Mouse (Mus musculus) neural tube, embryonic 12.5 days (tissue): ENCODE data around the gene Rusc1. TPM values are rescaled to one million over a fixed set of nuclear protein-coding genes. Genes with fewer than 3 reads are reported as not detected.

Source experiments
- ATAC-seq: fragments of 200-750 bp; cut with Nextera tagmentation; 2 replicates; pipeline ENCODE4 v1.8.0; 2017; ENCODE audit warnings: low read depth, mild to moderate bottlenecking, moderate TSS enrichment, moderate library complexity; ENCODE audit not compliant: low FRiP score
- H3K27ac ChIP-seq: fragments of 300-500 bp; sonication (generic); 2 replicates; pipeline ENCODE4 v1.5.1; 2016
- H3K27me3 ChIP-seq: fragments of 300-500 bp; sonication (generic); replicated peaks from 2 replicates; pipeline ENCODE4 v1.6.1; 2016; ENCODE audit warnings: mild to moderate bottlenecking
- H3K36me3 ChIP-seq: fragments of 300-500 bp; sonication (generic); 2 replicates; pipeline ENCODE4 v1.6.1; 2016; ENCODE audit warnings: mild to moderate bottlenecking
- H3K4me1 ChIP-seq: fragments of 300-500 bp; sonication (generic); 2 replicates; pipeline ENCODE4 v1.6.1; 2016
- H3K4me2 ChIP-seq: fragments of 300-500 bp; sonication (generic); replicated peaks from 2 replicates; pipeline ENCODE4 v1.6.1; 2016; ENCODE audit warnings: mild to moderate bottlenecking
- H3K4me3 ChIP-seq: fragments of 300-500 bp; sonication (generic); 2 replicates; pipeline ENCODE4 v1.5.1; 2016
- H3K9ac ChIP-seq: fragments of 300-500 bp; sonication (generic); 2 replicates; pipeline ENCODE4 v1.6.1; 2016; ENCODE audit warnings: mild to moderate bottlenecking
- H3K9me3 ChIP-seq: fragments of 300-500 bp; sonication (generic); 2 replicates; pipeline ENCODE4 v1.6.1; 2016; ENCODE audit warnings: mild to moderate bottlenecking
- WGBS: fragments of 180-500 bp; shearing (Covaris S2); methylation state at CpG from one replicate; pipeline ENCODE4 v1.1.7; 2016; 5-methylcytosine and 5-hydroxymethylcytosine counted together
- polyA plus RNA-seq: library from polyadenylated mRNA; unstranded; fragments of >200 nt; fragmentation: Nextera tagmentation; extraction: Ambion mirVana; gene quantifications from 2 replicates; pipeline ENCODE4 v1.2.1, GENCODE M21; 2016

Gene Rusc1
- polyA plus RNA-seq, 1 experiment from 2014 or later = 78.8 TPM

- Histone ChIP-seq H3K4me1 (no peaks in the 10 kb centered on the region), H3K9me3 (no peaks in the 10 kb centered on the region), H3K36me3 (no peaks in the 10 kb centered on the region), H3K9ac (no peak overlapping the region), H3K27me3 (no peaks in the 10 kb centered on the region), H3K4me2 (no peak overlapping the region), H3K4me3 (no peak overlapping the region), H3K27ac (no peak overlapping the region)
- 88% methylated on average over 4 of the region's 4 CpGs for WGBS
- no peak for ATAC-seq
These were observed 19.9 kb upstream of the Rusc1 start for GRCm38 (mm10) chr3:89113058-89113457.

- Histone ChIP-seq H3K4me1 (no peaks in the 10 kb centered on the region), H3K27ac (no peak overlapping the region), H3K4me3 (no peak overlapping the region), H3K36me3 (no peaks in the 10 kb centered on the region), H3K9ac (no peak overlapping the region), H3K9me3 (no peaks in the 10 kb centered on the region), H3K27me3 (no peaks in the 10 kb centered on the region), H3K4me2 (no peak overlapping the region)
- 72% methylated on average over 1 of the region's 1 CpGs for WGBS
- ATAC-seq = no peak
These were observed 15.0 kb upstream of the Rusc1 start for GRCm38 (mm10) chr3:89108146-89108545.

GRCm38 (mm10) chr3:89107545-89107944, 14.4 kb upstream of the Rusc1 start:
- 76% methylated on average over 3 of the region's 3 CpGs for WGBS
- no peak overlapping the region for H3K9ac ChIP-seq
- no peak for ATAC-seq

GRCm38 (mm10) chr3:89106881-89107280, 13.8 kb upstream of the Rusc1 start:
- H3K9me3 ChIP-seq = no peaks in the 10 kb centered on the region
- no peaks in the 10 kb centered on the region for H3K4me1 ChIP-seq
- H3K4me3 ChIP-seq = no peak overlapping the region
- no peak overlapping the region for H3K27ac ChIP-seq
- H3K9ac ChIP-seq = no peak overlapping the region
- no peaks in the 10 kb centered on the region for H3K36me3 ChIP-seq
- no peak for ATAC-seq
- H3K27me3 ChIP-seq = no peaks in the 10 kb centered on the region
- H3K4me2 ChIP-seq = no peak overlapping the region

More at GRCm38 (mm10) chr3:89107545-89107944, 14.4 kb upstream of the Rusc1 start:
- Histone ChIP-seq H3K4me2 (no peak overlapping the region), H3K27me3 (no peaks in the 10 kb centered on the region), H3K36me3 (no peaks in the 10 kb centered on the region), H3K4me1 (no peaks in the 10 kb centered on the region), H3K27ac (no peak overlapping the region), H3K4me3 (no peak overlapping the region), H3K9me3 (no peaks in the 10 kb centered on the region)

DNA sequence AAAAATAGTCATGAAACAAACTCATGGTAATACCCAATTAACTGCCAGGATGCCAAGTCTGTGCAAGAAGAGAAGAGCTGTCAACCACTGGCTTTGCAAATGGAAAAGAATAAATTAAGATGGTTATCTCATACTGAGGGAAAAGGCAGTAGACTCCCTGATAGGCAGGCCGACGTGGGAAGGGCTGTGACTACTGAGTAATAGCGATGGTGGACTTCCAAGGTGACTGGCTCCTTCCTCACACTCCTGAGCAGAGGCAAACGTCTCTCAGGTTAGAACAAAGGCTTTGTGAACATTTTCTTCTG, 10.1 kb upstream of the Rusc1 start:
- WGBS = 79% methylated on average over 4 of the region's 4 CpGs
- Histone ChIP-seq H3K36me3 (peaks cover 14% of the 10 kb centered on the region), H3K4me1 (peaks cover 26% of the 10 kb centered on the region), H3K9ac (no peak overlapping the region), H3K4me3 (no peak overlapping the region), H3K27ac (no peak overlapping the region), H3K9me3 (no peaks in the 10 kb centered on the region), H3K4me2 (no peak overlapping the region), H3K27me3 (no peaks in the 10 kb centered on the region)
- no peak for ATAC-seq

DNA sequence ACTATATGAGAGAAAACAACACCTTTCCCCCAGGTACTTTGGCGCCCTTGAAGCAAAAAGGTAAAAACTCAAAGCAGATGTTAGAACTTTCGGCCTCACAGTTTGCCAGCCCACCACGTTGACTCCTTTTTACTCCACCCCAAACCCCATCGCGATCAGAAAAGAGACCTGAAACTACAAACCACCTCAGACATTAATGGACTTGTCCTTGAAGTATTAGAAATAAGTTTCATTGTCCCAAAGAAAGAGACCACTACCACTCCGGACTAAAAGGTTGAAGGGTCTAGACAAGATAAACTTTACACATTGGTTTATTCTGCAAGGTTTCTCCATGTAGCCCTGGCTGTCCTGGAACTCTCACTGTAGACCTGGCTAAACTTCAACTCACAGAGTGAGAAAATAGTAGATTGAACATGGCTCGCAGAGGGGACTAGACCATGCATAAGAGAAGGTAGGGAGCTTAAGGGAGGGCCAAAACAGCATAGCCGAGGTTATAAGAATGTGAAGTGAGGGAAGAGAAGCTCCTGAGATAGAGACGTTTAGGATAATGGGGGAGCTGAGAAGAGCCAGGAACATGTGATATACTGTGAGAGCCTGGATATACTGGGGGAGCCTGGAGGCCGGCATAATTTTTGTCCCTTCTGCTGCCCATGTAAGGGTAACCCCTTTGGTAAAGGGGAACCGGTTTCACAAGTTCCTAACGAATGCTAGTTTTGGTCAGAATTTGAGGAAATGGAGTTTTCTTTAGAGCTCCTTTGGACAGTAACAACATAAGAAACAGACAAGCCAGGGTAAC, 9.6 kb upstream of the Rusc1 start:
- Histone ChIP-seq H3K36me3 (peaks cover 19% of the 10 kb centered on the region), H3K4me3 (no peak overlapping the region), H3K9ac (no peak overlapping the region), H3K4me2 (peak overlapping the region; percentile 90), H3K4me1 (peaks cover 26% of the 10 kb centered on the region), H3K27me3 (no peaks in the 10 kb centered on the region), H3K9me3 (no peaks in the 10 kb centered on the region), H3K27ac (peak overlapping the region; percentile 1; the same call in 1 of the 2 replicates)
- WGBS = 68% methylated on average over 12 of the region's 12 CpGs
- no peak for ATAC-seq

DNA sequence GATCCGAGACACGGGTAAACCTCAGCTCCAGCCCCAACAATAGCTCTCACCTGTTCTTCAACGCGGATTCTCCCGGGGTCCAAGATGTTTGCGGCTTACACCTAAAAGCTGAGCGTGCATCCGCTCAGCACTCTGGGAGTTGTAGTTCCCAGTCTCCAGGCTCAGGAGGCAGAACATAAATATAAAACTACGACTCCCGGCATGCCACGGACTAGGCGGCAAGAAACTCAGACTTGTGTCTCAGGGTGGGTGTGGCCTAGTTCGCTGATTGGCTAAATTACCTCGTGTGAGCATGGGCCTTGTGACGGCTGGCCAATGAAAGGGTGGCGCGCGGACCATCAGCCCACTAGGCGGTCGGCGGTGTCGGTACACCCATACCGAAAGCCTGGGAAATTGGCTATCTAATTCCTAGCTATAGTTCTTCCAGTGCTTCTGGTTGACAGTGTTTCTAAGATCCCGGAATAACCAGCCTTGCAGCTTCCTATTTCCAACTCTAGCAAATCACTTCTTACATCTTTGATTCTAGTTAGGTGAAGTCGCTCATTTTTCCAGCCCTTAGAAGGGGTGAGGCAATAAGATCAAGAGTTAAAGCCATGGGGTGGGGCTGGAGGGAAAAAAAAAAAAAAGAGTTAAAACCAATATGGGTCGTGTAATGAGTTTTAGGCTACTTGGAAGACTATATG, 8.8 kb upstream of the Rusc1 start, which contains the start of gene Fdps:
TSS of gene Fdps (minus strand) at position 148 of the 683 bp plus-strand sequence.
- ATAC-seq = peak; percentile 99
- Histone ChIP-seq H3K9ac (peak within 1 kb of the TSS; percentile 75), H3K27me3 (no peaks in the 10 kb centered on the region), H3K4me2 (peak within 1 kb of the TSS; percentile 90), H3K27ac (peak within 1 kb of the TSS; percentile 1; the same call in 1 of the 2 replicates), H3K36me3 (peaks cover 21% of the 10 kb centered on the region), H3K4me3 (peak within 1 kb of the TSS; percentile 75), H3K4me1 (peaks cover 26% of the 10 kb centered on the region), H3K9me3 (no peaks in the 10 kb centered on the region)
- WGBS = under 1% methylated on average over 26 of the region's 26 CpGs

GRCm38 (mm10) chr3:89101459-89101811, 8.3 kb upstream of the Rusc1 start:
- peak; percentile 24; the same call in 1 of the 2 replicates for ATAC-seq
- no peaks in the 10 kb centered on the region for H3K9me3 ChIP-seq
- H3K9ac ChIP-seq = peak overlapping the region; percentile 75
- peaks cover 26% of the 10 kb centered on the region for H3K36me3 ChIP-seq
- H3K4me2 ChIP-seq = peak overlapping the region; percentile 90
- peak overlapping the region; percentile 75 for H3K4me3 ChIP-seq
- H3K4me1 ChIP-seq = peaks cover 26% of the 10 kb centered on the region
- H3K27me3 ChIP-seq = no peaks in the 10 kb centered on the region
- no peak overlapping the region for H3K27ac ChIP-seq
- 1% methylated on average over 19 of the region's 19 CpGs for WGBS

- Histone ChIP-seq H3K4me1 (peaks cover 26% of the 10 kb centered on the region), H3K36me3 (peaks cover 32% of the 10 kb centered on the region), H3K27ac (no peak within 1 kb of the TSS), H3K9ac (peak within 1 kb of the TSS; percentile 75), H3K4me3 (peak within 1 kb of the TSS; percentile 75), H3K27me3 (no peaks in the 10 kb centered on the region), H3K9me3 (no peaks in the 10 kb centered on the region), H3K4me2 (peak within 1 kb of the TSS; percentile 90)
- no peak for ATAC-seq
- 58% methylated on average over 7 of the region's 7 CpGs for WGBS
These were observed 7.7 kb upstream of the Rusc1 start, which contains the start of gene Gm43738 for GRCm38 (mm10) chr3:89100811-89101210. Gene Gm43738 (minus strand): TSS chr3:89101099.

DNA sequence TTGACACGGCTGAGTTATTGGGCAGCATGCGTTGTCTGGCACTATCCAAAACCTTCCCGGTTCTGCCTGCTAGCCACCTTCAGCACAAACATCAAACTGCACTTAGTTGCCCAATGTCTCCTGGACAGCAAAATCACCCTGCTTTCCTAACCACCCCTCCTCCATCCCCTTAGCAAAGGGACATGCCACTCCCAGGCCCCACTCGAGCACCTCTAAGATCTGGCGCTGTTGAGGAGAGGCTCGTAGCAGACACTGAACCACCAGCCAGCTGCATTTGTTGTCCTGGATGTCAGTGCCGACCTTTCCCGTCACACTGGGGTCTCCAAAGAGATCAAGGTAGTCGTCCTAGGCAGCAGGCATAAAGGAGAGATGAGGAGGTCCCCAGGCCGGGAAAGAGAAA, 910 bp upstream of the Rusc1 start:
- Histone ChIP-seq H3K9ac (no peak overlapping the region), H3K36me3 (peaks cover 45% of the 10 kb centered on the region), H3K27ac (no peak overlapping the region), H3K9me3 (no peaks in the 10 kb centered on the region), H3K27me3 (peaks cover 2% of the 10 kb centered on the region), H3K4me1 (peaks cover 41% of the 10 kb centered on the region), H3K4me3 (no peak overlapping the region), H3K4me2 (no peak overlapping the region)
- ATAC-seq = no peak
- WGBS = 86% methylated on average over 10 of the region's 10 CpGs

DNA sequence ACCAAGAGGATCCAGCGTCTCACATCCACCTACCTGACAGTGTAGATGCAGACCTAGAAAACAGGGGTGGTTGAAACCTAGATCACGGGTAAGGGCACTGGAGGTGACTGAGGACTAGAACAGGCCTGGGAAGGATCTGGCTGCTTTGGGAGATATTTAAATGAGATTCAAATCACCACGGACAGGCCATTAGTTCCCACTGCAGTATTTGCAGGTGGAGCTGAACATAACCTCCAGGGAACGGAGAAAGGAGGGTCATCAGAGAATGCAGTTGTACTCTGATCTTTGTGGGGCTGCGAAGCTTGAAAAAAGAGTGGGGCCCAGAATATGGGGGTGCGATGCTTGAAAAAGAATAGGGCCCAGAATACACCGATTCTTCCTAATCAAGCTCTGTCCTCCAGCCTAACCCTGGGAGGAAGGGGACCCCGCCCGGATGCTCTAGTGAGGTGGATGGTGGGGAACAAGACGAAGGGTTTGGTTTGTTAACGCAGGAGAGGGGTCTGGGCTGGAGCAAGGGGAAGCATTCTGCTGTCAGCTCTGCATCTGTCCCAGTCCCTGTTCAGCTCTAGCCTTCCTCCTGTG, 511 bp downstream of the Rusc1 start:
- peak; percentile 17; the same call in 1 of the 2 replicates for ATAC-seq
- peak overlapping the region; percentile 97 for H3K4me2 ChIP-seq
- peaks cover 46% of the 10 kb centered on the region for H3K4me1 ChIP-seq
- peak overlapping the region; percentile 65 for H3K4me3 ChIP-seq
- peak overlapping the region; percentile 78 for H3K9ac ChIP-seq
- peaks cover 47% of the 10 kb centered on the region for H3K36me3 ChIP-seq
- H3K9me3 ChIP-seq = no peaks in the 10 kb centered on the region
- H3K27ac ChIP-seq = no peak overlapping the region; the same call in 1 of the 2 replicates
- WGBS = 16% methylated on average over 11 of the region's 11 CpGs
- H3K27me3 ChIP-seq = peaks cover 13% of the 10 kb centered on the region

GRCm38 (mm10) chr3:89091811-89092508, 1.2 kb downstream of the Rusc1 start:
- 7% methylated on average over 20 of the region's 20 CpGs for WGBS
- no peak for ATAC-seq
- peak overlapping the region; percentile 78 for H3K9ac ChIP-seq
- no peak overlapping the region for H3K27ac ChIP-seq
- no peaks in the 10 kb centered on the region for H3K9me3 ChIP-seq
- peak overlapping the region; percentile 65 for H3K4me3 ChIP-seq
- peaks cover 13% of the 10 kb centered on the region for H3K27me3 ChIP-seq
- H3K4me2 ChIP-seq = peak overlapping the region; percentile 97
- peaks cover 47% of the 10 kb centered on the region for H3K4me1 ChIP-seq
- H3K36me3 ChIP-seq = peaks cover 45% of the 10 kb centered on the region
